Mouse (Mus musculus) gastrocnemius, adult 8-10 months (tissue): ENCODE data around the gene Ttc25. TPM values are rescaled to one million over a fixed set of nuclear protein-coding genes. Genes with fewer than 3 reads are reported as not detected.
"Not testable (repeated sequence)": the region's sequence is repeated elsewhere in the genome, so short reads cannot be mapped to it uniquely, and the experiment has no call there.

Experiments used
- DNase-seq, 2 experiments: peaks; one replicate each; pipeline ENCODE4 v3.0.0; 2022; ENCODE audit warnings: low spot score in 2 of 2
- total RNA-seq, 4 experiments: library from RNA; stranded (reverse); gene quantifications; 2 replicates each; pipeline ENCODE4 v1.2.4; 2022

The Ttc25 gene
- total RNA-seq, 4 experiments from 2014 or later = 0.09 to 0.51 (median 0.24) TPM

DNA sequence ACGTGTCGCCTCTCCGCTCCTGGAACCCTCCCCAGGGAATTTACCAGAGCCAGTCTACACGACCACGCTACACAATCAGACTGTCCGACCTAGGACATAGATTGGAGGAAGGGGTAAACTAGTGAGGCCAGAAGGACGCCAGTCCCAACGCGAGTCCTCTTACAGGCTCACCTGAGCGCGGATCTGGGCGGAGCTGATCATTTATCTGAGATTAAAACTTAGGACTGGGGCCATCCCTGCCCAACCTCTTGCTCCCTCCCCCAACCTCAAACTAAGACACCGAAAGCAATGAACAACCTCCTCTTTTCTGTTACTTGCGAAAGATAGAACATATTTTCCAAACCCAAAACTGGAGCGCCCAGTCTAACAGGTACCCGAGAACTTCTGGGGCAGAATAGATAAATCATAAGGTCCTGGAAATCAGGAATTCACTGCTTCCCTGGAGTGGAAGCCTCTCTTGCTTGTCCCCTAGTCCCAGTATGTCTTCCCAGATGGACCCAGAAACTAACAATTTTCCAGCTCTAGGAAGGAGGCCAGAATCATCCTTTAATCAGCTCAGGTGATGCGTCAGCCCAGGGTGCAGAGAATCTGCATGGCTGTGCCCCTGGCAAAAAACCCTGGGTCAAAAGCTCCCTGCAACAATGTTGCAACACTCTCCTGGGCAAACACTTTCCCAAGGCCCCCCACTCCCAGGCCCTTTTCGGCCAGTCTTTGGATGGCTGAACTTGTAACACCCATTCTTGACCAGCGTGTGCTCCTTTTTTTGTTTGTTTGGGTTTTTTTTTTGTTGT, 16.8 kb upstream of the Ttc25 start:
- no peak for DNase-seq

DNA sequence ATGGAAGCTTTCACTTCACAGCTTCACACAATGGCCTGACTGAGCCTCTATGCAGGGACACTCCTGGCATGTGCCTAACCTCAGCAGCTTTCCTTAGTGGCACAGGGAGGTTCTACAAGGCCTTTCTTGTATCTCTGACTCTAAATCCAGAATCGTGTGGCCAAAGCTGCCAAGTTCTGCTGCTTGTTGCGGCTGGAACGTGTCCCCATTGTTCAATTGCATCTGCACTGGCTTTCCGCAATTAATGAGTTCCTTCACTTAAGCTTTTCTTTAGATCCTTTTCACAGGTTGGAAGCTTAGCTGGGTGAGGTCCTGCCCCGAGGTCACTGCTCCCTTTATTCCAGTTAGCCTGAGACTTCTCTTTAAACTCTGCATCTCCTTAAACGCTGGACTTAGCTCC, 11.5 kb upstream of the Ttc25 start:
- DNase-seq = no peak

DNA sequence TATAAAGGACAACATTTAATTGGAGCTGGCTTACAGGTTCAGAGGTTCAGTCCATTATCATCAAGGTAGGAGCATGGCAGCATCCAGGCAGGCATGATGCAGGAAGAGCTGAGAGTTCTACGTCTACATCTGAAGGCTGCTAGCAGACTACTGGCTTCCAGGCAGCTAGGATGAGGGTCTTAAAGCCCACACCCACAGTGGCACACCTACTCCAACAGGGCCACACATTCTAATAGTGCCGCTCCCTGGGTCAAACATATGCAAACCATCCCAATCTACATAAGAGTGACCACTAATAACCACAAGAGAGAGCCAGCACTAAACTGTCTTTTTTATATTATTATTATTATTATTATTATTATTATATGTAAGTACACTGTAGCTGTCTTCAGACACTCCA, 11.0 kb upstream of the Ttc25 start:
- not testable (repeated sequence) for DNase-seq

DNA sequence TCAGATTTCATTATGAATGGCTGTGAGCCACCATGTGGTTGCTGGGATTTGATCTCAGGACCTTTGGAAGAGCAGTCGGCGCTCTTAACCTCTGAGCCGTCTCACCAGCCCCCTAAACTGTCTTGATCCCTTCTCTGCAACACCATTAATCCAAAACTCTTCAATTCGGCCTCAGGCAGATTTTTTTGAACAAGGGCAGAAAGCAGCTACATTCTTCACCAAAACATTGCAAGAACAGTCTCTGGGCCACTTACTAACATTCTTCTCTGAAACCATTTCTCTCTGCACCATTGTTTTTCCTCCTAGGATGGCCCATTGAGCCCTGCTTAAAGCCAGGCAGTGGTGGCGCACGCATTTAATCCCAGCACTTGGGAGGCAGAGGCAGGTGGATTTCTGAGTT, 10.6 kb upstream of the Ttc25 start:
- DNase-seq = not testable (repeated sequence)

DNA sequence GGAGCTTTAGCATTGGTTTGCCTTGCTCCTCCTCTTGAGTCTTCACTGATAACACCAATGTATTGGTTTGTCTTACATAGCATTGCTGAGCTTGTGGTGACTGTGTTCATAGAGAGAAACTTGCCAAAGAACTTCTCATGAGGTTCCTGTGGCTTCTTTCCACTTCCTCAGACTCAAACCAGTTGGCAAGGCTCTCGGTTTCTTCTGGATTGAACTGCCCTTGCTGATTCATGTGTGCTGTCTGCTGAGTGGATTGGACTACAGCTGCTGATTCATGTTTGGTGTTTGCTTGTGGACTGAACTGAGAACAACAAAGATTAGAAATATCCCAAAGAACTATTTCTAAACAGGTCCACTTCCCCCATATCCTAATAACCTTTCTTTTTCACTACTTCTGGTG, 9.4 kb upstream of the Ttc25 start:
- no peak for DNase-seq

DNA sequence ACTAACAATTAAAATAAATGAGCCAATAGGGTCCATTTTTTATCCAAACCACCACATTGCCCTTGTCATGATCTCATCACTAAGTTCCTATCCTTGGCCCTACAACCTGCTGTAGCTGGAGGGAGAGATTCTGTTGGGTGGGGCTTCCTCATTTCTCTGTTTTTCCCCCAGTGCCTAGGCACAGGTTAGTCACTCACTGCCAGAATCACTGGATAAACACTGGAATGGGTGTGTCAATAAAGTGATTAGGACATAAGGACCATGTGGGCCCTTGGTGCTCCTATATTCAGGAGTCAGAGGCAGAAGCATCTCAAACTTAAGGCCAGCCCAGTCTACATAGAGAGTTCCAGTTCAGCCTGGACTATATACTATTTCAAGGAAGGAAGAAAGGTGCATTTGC, 8.9 kb upstream of the Ttc25 start:
- no peak for DNase-seq

DNA sequence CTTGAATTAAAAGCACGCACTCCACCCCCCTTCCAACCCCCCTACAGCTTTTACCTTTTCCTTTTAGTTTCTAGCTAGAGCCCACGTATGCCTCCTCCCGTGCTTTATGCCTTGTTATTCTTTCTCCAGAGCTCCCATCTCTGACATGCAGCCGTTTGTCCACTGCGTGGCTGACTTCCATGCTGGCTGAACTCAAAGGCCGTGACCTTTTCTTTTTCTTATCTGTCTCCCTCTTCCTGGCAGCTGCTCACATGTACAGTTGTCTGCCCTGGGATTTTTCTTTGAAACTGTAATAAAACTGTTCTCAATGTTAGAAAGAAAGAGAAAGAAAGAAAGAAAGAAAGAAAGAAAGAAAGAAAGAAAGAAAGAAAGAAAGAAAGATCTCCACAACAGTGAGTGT, 4.4 kb upstream of the Ttc25 start:
- no peak for DNase-seq

DNA sequence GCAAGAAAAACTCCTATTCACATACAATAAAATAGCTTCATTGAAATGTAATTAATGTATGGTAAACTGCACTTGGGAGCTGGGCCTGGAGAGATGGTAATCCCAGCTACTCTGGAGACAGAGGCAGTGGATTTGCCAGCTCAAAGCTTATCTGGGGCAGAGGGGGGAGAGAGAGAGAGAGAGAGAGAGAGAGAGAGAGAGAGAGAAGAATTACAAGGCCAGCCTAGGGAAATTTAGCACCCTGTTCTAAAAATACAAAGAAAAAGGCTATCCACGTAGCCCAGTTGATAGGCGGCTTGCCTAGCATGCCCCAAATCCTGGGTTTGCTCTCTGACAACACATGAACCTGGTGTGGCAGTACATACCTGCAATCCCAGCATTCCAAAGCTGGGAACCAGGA, 3.8 kb upstream of the Ttc25 start:
- no peak for DNase-seq

DNA sequence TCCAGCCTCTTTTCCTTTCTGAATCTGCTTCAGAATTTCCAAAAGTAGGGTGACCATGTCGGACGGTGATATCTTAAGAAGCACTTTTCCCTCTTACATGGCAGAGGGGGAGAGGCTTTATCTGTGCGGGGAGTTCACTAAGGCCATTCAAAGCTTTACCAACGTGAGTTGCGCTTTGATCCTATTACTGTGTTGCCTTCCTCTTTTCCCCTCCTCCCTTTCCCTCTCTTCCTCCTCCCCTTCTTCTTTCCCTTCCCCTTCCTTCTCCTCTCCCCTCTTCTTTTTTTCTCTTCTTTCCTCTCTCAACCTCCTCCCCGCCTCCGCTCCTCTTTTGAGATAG, 309 bp downstream of the Ttc25 start:
- no peak for DNase-seq

DNA sequence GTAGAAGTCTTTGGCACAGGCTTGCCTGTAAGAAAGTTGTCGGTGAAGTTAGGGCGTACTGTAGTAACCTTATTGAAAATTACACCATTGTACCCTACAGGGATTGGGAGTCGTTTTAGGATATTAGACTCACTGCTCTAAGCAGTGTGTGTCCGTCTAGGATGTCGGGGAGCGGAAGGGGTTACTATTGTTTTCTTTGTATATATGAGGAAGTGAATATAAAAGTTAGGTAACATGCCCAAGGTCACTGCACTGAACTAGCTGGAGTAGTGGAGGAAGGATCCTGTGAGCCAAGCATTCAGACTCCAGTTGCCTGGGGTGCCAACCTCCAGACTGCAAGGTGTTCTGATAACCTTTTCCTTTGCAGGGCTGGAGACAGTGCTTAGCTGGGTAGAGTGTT, 1.5 kb downstream of the Ttc25 start:
- no peak for DNase-seq

DNA sequence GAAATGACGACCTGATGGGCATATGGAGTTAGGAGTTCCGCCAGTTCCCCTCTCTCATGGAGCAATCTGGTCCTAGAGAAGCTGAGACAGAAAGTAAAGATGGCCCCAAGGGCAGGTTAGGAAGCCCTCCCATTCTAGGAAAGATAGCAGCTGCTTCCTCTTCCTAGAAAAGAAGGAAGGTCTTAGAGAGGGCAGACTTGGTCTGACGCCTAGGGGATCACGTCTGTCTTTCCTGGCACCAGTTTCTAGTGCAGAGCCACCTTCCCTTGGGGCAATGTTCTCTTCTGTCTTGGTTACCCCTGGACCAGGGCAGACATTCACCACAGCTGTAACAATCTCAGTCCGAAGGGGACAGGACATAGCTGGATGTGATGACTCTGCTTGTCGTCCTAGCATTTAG, 2.7 kb downstream of the Ttc25 start:
- no peak for DNase-seq

DNA sequence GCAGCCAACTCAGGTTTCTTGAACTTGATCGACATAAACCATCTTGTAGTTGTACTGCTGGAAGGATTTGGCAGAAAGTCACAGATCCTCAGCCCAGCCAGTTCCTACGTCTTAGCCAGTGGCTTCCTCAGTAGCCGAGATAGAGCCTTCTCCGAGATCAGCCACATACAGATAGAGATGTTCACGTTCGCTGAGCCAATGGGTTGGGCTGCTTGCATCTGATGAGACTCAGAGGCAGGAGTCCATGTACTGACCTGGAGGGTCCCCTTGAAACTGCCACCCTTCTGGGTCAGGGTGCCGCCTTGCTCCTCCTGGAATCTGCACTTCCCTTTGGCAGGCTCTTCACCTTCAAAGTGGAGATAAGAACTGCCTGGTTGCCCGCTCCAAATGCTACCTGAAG, 4.1 kb downstream of the Ttc25 start:
- no peak for DNase-seq

DNA sequence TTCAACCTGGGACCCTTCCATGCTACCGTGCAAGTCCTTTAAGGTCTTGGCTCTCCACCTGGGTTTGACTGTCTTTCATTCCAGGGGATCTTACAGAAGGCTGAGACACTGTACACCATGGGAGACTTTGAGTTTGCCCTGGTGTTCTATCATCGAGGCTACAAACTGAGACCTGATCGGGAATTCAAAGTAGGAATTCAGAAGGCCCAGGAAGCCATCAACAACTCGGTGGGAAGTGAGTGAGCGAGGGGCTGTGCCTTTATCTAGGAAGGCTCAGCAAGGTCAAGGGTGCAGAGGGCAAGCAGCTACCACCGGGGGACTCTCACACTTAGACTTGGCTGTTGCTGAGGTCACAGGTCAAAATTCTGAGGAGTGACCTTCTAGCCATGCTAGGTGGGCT, 4.7 kb downstream of the Ttc25 start:
- DNase-seq = no peak

DNA sequence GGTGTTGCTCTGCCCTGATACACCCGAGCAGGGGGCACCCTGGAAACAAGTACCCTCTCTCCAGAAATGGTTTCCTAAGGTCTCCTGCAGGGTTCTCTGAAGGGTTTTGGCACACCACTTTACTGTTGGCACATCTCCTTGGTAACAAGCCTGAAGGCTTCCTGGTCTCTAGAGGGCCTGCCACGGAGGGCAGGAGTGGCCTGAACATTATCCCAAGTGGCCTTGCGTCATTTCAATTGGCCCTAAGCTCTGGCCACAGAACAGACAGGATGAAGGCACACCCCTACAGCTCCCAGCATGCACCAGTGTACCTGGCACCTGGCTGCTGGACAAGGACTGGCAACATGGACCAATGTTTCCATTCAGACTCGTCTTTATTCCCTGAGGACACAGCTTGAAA, 7.4 kb downstream of the Ttc25 start:
- no peak for DNase-seq

DNA sequence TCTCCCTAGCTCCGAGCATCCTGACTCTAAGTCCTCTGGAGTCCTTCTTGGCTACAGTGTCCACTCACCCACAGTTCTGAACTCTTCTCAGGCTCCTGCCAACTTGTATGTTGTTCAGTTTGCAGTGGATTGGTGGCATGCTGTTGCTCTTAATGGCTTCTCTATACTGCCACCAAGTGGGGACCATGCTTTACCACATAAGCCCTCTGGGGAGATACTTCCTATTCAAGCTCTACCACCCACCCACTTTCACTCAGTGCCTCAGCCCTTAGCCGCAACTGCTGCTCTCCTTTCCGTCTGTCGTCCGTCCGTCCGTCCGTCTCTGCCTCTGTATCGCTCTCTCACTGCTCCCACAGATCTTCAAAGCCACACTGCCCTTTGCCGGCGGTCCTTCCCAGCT, 10.2 kb downstream of the Ttc25 start:
- peak; percentile 16 to 23 for DNase-seq

DNA sequence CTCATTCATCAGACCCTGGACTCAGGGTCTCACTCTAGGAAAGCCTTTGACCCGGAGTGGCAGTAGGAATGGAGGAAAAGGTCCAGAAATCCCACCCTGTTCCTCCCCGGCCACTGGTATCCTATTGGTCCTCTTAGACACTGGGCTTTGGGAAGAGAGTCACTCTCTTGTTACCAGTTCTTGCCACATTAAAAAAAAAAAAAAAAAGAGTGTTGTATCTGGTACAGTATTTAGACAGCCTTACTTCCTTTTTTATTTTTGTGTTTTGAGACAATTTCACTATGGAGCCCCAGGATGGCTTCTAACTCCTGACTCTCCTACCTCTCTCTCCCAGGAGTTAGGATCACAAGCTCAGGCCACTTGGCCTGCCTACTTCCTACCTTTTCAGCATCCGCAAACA, 12.2 kb downstream of the Ttc25 start:
- no peak for DNase-seq

DNA sequence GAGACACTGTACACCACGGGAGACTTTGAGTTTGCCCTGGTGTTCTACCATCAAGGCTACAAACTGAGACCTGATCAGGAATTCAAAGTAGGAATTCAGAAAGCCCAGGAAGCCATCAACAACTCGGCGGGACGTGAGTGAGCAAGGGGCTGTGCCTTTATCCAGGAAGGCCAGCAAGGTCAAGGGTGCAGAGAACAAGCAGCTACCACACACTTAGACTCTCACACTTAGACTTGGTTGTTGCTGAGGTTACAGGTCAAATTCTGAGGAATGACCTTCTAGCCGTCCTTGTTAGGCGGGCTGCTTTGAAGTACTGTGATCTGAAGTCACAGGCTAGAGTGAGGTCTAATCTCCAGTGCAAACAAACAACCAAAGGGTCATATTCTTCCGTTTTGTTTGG, 14.1 kb downstream of the Ttc25 start:
- DNase-seq = no peak

DNA sequence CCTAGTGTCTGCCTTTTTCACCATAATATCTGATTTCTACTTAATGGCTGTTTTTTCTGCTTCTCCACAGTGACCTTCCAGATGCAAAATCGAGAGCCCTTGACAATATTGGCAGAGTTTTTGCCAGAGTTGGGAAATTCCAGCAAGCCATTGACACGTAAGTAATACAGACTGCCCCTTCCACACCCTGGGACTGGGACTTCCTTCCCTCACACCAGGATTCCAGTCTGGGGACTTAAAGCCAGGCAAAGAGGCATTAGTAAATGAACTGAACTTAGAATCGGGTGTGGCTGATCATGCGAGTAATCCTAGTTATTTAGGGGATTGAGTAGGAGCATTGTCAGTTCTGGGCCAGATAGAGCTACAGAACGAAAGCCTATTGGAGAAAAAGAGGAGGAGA, 16.3 kb downstream of the Ttc25 start:
- DNase-seq = no peak

DNA sequence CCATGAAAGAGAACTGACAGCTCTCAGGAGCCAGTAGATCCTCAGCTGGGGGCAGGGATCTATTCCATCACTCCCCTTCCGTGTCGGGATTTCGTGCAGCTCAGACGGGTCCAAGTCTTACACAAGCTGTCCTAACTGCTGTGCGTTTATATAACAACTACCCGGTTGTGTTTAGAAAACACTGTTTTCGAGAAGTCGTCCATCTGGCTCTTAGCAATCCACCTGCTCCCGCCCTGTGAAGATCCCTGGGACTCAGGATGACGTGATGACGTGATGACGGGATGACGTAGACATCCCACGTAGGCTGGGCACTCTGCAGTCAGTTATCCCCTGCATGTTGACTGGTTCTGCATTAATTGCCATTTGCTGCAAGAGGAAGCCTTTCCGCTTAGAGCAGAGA, 18.9 kb downstream of the Ttc25 start:
- DNase-seq = no peak

DNA sequence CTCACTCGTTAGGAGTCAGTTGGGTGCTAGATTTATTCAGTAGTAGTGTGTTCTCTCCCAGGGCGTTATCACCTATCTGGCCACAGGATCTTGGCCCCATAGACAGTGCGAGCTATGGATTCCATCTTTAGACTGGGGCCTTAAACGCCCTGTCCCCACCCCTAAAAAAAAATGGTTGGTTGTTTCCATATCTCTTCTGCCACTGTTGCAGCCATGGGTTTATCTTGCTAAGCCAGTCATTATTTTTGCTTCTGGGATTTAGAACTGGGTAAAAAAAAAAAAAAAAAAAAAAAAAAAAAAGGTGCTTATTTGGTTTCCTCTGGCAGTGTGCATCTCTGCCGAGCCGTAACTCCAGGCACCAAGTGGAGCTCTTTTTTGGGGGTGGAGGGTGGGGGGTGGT, 19.3 kb downstream of the Ttc25 start:
- DNase-seq = no peak

DNA sequence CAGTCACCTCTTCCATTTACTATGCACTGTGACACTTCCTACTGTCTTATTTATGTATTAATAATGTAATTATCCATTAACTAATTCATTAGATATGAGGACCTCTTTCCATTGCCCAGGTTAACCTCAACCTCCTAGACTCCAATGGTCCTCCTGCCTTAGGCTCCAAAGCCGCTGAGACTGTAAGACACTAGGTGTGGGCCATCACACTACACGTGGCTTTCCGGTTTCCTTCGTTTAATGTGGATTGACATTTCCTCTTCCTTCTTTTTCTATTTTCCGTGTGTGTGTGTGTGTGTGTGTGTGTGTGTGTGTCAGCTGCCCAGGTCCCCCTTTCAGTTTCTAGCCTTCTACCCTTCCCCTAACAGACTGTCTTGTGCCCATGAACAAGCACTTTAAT, 21.8 kb downstream of the Ttc25 start:
- no peak for DNase-seq

DNA sequence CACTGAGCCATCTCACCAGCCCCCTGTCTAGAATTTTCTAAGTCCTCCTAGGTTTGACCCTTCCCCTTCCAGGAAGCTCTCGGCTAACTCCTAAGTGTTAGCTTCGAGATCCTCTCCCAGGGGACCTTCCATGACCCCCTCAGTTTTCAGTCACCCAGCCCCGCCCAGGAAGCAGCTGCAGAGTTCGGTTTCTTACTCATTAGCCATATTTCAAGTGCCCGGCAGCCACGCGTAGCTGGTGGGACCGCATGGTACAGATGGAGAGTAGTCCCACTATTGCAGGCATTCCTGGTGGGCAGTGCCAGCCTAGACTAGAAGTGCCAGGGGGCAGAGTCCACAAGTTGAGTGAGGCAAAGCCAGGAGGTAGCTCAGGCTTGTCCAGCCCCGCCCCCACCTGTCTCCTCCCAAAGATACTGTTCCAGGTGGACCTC, 22.4 kb downstream of the Ttc25 start:
- DNase-seq = no peak

DNA sequence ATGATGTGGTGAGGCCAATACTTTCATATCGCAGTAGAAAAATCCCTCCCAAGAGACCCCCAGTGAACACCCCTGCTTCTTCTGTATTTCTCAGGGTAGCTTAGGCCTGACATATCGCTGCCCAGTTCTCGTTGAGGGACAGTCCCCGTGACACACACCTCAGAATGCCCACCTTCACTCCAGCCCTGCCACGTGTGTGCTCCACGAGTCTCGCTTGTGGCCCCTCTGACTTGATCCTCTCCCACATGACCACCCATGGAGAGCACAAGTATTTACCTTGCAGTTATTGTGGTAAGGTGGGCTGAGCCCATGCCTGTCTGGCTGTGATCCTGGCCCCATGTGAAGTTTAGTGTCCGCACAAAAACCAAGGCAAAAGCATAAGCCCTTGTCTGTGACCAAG, 23.3 kb downstream of the Ttc25 start:
- DNase-seq = no peak

DNA sequence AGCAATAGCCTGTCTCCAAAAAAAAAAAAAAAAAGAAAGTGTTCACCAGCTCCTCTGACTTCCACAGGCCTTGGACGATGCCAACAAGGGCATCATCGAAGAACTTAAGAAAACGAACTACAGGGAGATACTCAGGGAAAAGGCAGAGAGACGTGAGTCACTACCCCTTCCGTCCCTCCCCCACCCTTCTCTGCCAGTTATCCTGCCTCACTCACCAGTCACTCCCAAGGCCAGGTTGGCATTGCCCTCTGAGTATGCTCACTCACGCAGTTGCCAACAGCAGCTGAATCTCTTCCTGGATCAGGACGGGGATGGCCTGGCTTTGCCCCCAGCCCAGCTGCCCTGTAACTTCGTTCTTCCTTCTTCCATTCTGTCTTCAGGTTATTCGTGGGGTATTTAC, 24.4 kb downstream of the Ttc25 start:
- no peak for DNase-seq
